Mouse (Mus musculus) cerebellum, adult 2 months (tissue): ENCODE results near the gene Mafk. TPM values are rescaled to one million over a fixed set of nuclear protein-coding genes. Genes with fewer than 3 reads are reported as not detected.
A peak's percentile ranks its signal among the peaks of the same experiment; 100 is the strongest.
"Not testable (repeated sequence)": the region's sequence is repeated elsewhere in the genome, so short reads cannot be mapped to it uniquely, and the experiment has no call there.

Source experiments
- DNase-seq, 2 experiments: peaks; one replicate each; pipeline ENCODE4 v3.0.0; 2021
- H3K27ac ChIP-seq: fragments of 200-500 bp; 2 replicates; pipeline ENCODE4 v1.5.1; 2012; ENCODE audit warnings: low read length, control low read depth, inconsistent platforms; ENCODE audit not compliant: insufficient read depth
- H3K27me3 ChIP-seq: fragments of 200-500 bp; 2 replicates; pipeline ENCODE4 v1.6.1; 2012; ENCODE audit warnings: inconsistent platforms, mild to moderate bottlenecking, low read length, moderate library complexity; ENCODE audit not compliant: control insufficient read depth, insufficient read depth
- H3K4me1 ChIP-seq: fragments of 200-500 bp; 2 replicates; pipeline ENCODE4 v1.6.1; 2011; ENCODE audit warnings: low read length; ENCODE audit not compliant: control insufficient read depth, insufficient read depth
- H3K4me3 ChIP-seq: fragments of 200-500 bp; replicated peaks from 2 replicates; pipeline ENCODE3; 2011; ENCODE audit warnings: mild to moderate bottlenecking, low read depth, low read length, control low read depth; ENCODE audit not compliant: insufficient read depth
- CTCF ChIP-seq: fragments of 200-500 bp; IDR thresholded peaks from 2 replicates; pipeline ENCODE4 v1.5.1; 2011; ENCODE audit warnings: low read depth, mild to moderate bottlenecking, control low read depth, low read length, moderate library complexity, borderline replicate concordance; ENCODE audit not compliant: insufficient read depth
- POLR2A ChIP-seq: fragments of 200-500 bp; IDR thresholded peaks from 2 replicates; pipeline ENCODE4 v1.6.1; 2011; ENCODE audit warnings: low read length, control low read depth, borderline replicate concordance; ENCODE audit not compliant: insufficient read depth
- WGBS: fragments of 180-500 bp; shearing (Covaris S2); methylation state at CpG from one replicate; pipeline ENCODE4 v1.1.7; 2018; 5-methylcytosine and 5-hydroxymethylcytosine counted together
- polyA plus RNA-seq: library from polyadenylated mRNA; depleted of rRNA; stranded (reverse); fragments of >200 nt; gene quantifications from 2 replicates; pipeline ENCODE4 v1.2.3, GENCODE M21; 2012; rRNA removed

Mafk gene
- 6.8 and 7.8 TPM in 2 replicates for polyA plus RNA-seq

DNA sequence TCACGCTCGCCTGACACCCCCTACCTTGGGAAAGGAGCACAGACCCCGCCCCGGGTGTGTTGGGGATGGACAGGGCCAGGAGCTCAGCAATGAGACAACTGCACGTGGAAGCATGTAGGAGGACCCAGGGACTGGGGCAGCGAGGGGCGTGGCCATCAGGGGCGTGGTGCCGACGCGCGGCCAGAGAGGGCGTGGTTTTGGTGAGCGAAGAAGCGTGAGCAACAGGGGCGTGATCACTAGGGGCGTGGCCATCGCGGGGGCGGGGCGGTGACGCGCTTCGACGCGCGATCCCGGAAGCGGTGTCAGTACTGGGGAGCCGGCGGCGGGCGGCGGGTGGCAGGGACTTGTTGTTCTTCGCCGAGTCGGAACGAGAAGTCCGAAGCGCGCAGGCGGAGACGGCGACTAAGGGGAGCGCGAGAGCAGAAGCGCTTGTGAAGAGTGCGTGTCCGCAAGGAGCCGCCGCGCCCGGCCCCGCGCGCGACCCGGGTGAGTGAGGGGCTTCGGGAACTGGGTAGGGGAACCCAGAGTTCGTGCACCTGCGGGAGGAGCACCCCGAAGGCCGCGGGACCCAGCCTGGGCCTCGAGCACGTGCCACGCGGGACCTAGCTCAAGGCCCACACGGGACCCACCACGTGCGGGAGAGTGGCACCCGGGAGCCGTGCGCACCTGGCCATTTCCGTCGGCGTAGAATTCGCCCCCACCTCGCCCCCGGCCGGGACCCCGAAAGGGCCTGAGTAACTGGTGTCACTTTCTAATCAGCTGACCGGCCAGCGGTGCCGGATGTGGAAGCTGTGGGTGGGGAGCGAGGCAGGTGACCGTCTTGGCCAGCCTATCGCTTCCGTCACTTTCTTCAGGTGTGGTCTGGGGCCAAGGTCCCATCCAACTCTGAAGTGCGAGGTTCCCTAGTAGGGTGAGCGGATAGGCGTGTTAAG, at the start of gene Mafk:
Gene Mafk, plus strand, starts transcription at position 287 of the 932 bp plus-strand sequence.
- peak; percentile 83 to 84 for DNase-seq
- 0 out of 2 replicates have a peak, but pooled peaks have one; percentile 17 for TF ChIP-seq POLR2A
- no peak for TF ChIP-seq CTCF
- 1% methylated on average over 92 of the region's 92 CpGs for whole genome bisulfite sequencing
- Histone ChIP-seq H3K27ac (no peak within 1 kb of the TSS), H3K27me3 (no peaks in the 10 kb centered on the region), H3K4me1 (peaks cover 8% of the 10 kb centered on the region; the same call in 1 of the 2 replicates), H3K4me3 (peak within 1 kb of the TSS; percentile 50)

DNA sequence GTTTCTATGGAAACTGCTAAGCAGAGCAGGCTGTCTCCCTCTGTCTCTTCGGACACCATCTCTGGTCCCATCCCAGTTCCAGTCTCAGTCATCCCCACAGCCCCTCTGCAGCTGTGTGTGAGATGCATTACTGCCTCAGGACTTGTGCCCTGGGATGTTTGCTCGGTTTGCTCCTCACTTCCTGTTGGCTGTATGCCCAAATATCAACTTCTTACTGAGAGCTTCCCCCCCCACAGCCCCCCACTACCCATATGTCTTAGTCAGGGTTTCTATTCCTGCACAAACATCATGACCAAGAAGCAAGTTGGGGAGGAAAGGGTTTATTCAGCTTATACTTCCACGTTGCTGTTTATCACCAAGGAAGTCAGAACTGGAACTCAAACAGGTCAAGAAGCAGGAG, 48.7 kb upstream of the Mafk start:
- not testable (repeated sequence) for H3K27ac ChIP-seq, H3K4me1 ChIP-seq, H3K4me3 ChIP-seq, H3K27me3 ChIP-seq, DNase-seq
- WGBS = 50% methylated on average over 3 of the region's 3 CpGs

DNA sequence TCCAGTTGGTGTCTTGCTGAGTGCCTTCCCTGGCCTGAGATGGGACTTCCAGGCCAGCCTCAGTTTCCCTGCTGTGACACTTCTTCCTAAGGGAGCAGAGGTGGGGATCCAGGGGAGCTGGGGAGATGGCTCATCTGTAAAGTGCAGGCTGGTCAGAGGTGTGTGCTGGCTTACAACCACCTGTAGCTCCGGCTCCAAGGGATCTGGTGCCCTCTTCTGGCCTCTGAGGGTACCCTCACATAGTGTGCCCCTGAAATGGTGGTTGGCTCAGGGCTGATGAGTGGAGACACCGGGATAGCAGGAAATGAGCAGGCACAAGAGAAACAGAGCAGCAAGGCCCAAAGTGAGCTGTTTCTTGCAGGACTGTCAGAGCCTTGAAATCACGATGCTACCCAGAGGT, 45.5 kb upstream of the Mafk start:
- no peaks in the 10 kb centered on the region for H3K4me1 ChIP-seq
- H3K4me3 ChIP-seq = no peak overlapping the region
- no peak overlapping the region for H3K27ac ChIP-seq
- TF ChIP-seq CTCF (peak; percentile 79), POLR2A (no peak)
- WGBS = 8% methylated on average over 3 of the region's 3 CpGs
- peak; percentile 48 to 54 for DNase-seq
- no peaks in the 10 kb centered on the region for H3K27me3 ChIP-seq

DNA sequence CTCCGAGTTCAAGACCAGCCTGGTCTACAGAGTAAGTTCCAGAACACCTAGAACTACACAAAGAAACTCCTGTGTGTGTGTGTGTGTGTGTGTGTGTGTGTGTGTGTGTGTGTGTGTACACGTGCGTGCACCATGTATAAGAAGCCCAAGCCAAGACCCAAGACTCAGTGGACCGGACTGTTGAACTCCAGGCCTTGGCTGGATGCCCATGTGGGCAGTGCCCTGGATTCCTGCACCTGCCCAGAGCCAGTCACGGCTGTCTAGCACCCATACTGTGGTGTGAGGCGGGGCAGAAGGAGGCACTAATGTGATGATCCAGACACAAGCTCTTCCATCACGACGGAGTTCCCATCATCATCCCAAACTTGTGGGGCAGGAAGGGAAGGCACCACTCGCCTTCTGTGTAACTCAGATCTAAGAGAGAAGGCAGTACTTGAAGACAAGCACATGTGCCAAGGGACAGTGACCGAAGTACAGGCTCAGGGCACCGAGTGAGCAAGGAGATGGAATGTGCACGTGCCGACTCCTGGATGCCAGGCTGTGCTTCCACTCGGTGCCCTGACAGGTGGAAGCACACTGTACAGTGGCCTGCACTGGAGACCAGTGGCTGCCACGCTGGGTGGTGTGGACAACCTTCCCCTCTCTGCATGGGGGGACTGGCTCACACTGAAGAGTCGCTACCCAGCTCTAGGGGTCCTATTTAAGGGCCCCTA, 41.7 kb upstream of the Mafk start:
- 58% methylated on average over 16 of the region's 16 CpGs for WGBS
- no peaks in the 10 kb centered on the region for H3K4me1 ChIP-seq

DNA sequence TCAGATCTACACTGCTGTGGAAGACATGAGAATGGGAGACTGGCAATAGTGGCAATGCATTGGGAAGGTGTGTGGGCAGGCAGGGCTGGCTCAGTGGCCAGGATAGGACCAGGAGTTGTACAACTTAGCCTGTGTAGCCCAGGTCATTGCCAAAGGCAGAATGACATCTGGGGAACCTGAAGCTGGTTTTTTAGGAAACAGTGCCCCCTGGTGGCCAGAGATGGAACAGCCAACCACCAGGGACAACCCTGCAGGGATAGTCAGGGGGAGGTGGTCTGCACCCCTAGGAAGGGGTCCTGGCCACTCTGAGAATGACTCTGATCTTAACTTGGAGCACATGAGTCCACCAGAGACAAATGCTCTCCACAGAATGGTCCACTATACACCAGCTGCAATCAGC, 40.8 kb upstream of the Mafk start:
- TF ChIP-seq POLR2A = no peak
- peak; percentile 91 for TF ChIP-seq CTCF
- no peak overlapping the region for H3K4me3 ChIP-seq
- no peaks in the 10 kb centered on the region for H3K27me3 ChIP-seq
- peak; percentile 45 to 72 for DNase-seq
- no peaks in the 10 kb centered on the region for H3K4me1 ChIP-seq
- H3K27ac ChIP-seq = no peak overlapping the region

More for the DNA sequence above, 41.7 kb upstream of the Mafk start:
- no peaks in the 10 kb centered on the region for H3K27me3 ChIP-seq
- DNase-seq = no peak
- H3K4me3 ChIP-seq = no peak overlapping the region
- no peak overlapping the region for H3K27ac ChIP-seq
- TF ChIP-seq POLR2A = no peak

DNA sequence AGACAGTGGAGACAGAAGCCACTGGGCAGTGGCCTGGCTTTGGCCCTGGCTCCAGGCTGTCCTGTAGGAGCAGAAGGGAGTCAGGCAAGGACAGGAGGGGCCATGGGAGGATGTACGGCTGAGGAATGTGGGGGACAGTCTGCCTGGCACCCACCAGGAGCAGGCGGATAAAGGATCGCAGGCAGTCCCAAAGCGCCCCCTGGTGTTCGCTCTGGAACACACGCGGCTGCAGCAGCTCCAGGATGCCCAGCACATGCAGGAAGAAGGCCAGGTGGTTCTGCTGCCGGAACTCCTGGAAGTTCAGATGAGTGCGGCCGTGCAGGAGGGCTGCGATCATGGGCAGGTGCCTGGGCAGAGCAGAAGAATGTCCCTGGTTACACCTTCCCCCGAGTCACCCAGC, 36.6 kb upstream of the Mafk start:
- H3K4me3 ChIP-seq = no peak overlapping the region
- 9% methylated on average over 12 of the region's 12 CpGs for WGBS
- TF ChIP-seq CTCF = peak; percentile 69
- TF ChIP-seq POLR2A = no peak
- peak; percentile 59 to 65 for DNase-seq
- no peak overlapping the region for H3K27ac ChIP-seq
- no peaks in the 10 kb centered on the region; the same call in 1 of the 2 replicates for H3K4me1 ChIP-seq
- no peaks in the 10 kb centered on the region for H3K27me3 ChIP-seq

DNA sequence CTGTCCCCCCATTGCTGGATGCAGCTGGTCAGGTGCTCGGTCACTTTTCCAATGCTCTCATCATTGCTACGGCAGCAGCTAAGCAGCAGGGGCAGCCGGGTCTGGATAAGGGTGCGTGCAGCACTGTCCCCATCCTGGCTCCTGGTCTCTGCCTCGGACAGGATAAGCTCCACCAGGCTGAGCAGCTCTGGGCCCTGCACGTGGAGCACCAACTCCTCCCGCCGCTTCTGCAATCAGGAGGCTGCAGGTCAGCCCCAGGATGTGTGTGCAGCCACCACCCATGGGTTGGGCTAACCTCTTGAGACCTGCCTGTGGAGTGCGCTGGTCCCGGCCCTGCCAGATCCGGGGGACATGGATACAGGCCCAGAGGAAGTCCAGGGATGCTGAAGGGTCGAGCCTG, 35.2 kb upstream of the Mafk start:
- WGBS = 83% methylated on average over 12 of the region's 12 CpGs
- Histone ChIP-seq H3K27me3 (no peaks in the 10 kb centered on the region), H3K27ac (no peak overlapping the region), H3K4me1 (no peaks in the 10 kb centered on the region; the same call in 1 of the 2 replicates), H3K4me3 (no peak overlapping the region)
- DNase-seq = peak in 1 of 2 experiments; percentile 11
- TF ChIP-seq CTCF = no peak
- no peak for TF ChIP-seq POLR2A

DNA sequence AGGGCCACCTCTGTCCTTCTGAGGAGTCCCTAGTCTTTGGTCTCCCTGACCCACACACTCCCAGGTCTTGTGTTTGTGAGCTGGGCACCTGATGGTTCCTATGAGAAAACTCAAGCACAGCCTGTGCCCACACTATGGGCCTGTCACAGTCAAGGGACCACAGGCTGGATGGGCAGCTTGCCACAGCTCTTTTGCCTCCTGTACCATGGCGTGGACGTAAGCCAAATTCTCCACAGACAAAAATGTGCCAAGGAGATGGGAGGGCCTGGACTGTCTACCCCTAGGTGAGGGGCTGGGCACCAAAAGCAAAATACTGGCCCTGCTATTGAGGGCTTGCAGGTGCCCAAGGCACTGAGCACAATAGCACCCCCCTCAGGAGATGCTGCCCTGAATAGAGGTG, 34.7 kb upstream of the Mafk start:
- TF ChIP-seq CTCF (no peak), POLR2A (no peak)
- H3K27ac ChIP-seq = no peak overlapping the region
- 38% methylated on average over 2 of the region's 2 CpGs for WGBS
- H3K27me3 ChIP-seq = no peaks in the 10 kb centered on the region
- no peak overlapping the region for H3K4me3 ChIP-seq
- DNase-seq = no peak
- H3K4me1 ChIP-seq = no peaks in the 10 kb centered on the region; the same call in 1 of the 2 replicates
